Mouse (Mus musculus) cerebellum, adult 11-12 months (tissue): ENCODE results near the gene Fut2.
A peak's percentile ranks its signal among the peaks of the same experiment; 100 is the strongest.

Source experiments
- DNase-seq: peaks from one replicate; pipeline ENCODE4 v3.0.0; 2022

Gene Fut2

DNA sequence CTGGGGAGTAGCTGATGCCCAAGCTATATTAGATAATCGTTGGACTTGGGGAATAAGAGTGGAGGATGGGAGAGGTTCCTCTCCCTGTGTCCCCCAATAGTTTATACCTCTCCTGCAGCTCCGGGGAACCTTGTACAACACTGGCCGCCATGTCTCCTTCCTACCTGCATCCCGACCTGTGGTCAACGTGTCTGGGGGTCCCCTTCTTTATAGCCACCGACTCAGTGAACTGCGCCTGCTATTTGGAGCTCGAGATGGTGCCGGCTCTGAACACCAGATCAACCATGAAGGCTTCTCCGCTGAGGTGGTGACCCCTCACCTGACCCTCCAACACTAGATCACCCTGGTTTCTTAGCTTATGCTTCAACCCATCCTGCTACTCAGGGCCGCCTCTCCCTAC is 36.1 kb upstream of the Fut2 start:
- DNase-seq = peak; percentile 64

DNA sequence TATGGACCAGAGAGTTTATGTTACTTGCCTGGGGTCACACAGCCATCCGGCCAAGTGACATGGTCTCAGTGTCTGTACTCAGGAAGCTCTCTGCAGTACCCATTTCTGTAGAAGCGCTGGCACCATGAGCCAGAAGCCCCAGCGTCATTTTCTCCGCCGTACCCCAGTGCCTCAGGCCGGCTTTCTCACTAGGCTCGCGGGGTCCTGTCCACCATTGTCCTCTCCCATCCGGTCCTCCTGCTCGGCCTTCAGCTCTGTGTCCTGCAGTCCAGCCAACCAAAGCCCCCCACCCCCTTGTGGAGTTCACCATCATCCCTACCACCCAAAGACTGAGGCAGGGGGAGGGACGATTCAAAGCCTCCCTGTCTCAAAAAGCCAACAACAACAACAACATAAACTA is 35.4 kb upstream of the Fut2 start:
- peak; percentile 72 for DNase-seq

DNA sequence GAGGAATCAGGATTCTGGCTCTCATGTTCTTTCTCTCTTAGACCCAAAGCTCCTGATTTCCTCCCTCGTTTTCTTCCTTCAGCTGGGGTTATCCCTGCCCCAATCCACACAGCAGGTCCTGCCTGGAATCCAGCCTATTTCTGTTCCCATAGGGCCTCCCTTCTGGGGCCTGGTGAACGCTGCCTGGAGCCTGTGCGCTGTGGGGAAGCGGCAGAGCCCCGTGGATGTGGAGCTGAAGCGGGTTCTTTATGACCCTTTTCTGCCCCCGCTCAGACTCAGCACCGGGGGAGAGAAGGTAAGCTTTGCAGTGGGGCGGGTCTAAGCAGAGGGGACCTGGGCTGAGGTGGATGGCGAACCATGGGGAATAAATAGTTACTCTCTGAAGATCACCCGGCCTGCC is 34.9 kb upstream of the Fut2 start:
- DNase-seq = peak; percentile 71

DNA sequence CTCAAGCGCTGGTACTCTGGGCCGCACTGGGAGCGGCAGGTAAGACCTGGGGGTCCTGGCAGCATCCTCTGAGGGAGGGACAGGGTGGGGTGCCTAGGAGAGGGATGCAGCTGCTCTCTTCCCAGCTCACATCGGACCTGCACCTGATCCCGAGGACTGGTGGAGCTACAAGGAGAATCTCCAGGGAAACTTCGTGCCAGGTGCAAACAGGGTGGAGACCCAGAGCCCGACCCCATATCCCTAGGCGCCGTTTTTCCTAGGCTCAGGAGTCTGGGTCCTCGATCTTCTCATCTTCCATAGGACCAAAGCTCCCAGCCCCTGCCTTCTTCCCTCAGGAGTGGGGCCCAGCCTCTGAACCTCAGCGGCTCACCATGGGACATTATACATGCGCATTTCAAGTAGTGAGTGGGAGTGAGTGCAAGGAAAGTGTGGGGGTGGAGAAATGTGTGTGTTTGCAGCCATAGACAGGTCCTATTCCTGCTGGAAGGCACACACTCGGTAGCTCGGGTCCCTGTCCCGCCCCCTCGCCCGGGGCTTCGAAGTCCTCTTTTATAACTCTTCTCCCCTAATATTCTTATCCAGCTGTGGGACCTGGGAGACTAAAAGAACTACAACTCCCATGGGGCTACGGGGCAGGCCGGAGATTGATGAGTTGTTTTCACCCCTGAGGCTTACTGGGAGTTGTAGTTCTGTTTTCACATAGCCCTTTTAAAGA is 34.3 kb upstream of the Fut2 start:
- DNase-seq = peak; percentile 86

DNA sequence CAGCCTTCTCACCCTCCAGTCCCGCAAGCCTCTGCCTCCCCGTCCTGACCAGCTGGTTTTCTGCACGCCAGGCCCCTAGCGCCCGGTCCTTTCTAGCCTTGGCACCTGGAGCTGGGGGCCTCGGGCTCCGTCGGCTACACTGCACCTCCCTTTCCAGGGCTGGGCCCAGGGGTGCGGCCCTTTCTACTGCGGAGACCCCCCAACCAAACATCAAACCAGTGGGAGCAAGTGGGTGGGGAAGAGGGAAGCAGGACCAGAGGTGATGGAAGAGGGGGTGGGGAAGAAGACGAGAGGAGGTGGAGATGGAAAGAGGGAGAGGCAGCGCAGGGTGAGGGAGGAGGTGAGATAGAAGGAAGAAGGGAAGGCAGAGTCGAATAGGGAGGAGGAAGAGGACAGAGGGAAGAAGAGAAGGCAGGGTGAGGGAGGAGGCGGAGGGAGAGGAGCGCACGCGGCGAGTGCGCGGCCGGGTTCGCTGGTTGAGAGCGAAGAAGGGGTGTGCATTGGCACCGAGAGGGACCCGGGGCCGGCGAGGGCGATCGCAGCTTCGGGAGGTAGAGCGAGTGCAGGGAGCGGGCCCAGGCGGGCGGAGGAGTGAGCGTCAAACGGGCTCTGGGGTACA is 33.4 kb upstream of the Fut2 start, which contains the start of gene Car11:
Car11 (plus strand) TSS at position 321 of the 619 bp plus-strand sequence.
- peak; percentile 74 for DNase-seq

DNA sequence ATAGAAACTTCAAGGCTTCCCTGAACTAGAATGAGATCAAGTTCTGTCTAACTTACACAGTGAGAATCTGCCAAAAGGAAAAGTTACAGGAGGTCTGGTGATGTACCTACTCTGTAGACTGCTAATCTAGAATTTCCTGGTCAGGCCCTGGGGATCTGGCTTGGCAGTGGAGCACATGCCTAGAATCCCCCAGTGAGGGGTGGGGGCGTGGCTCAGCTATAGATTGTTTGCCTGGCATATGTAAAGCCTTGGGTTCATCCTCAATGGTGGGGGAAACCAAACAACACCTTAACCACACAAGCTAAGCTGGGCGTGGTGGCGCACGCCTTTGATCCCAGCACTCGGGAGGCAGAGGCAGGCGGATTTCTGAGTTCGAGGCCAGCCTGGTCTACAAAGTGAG is 31.7 kb upstream of the Fut2 start:
- DNase-seq = no peak

DNA sequence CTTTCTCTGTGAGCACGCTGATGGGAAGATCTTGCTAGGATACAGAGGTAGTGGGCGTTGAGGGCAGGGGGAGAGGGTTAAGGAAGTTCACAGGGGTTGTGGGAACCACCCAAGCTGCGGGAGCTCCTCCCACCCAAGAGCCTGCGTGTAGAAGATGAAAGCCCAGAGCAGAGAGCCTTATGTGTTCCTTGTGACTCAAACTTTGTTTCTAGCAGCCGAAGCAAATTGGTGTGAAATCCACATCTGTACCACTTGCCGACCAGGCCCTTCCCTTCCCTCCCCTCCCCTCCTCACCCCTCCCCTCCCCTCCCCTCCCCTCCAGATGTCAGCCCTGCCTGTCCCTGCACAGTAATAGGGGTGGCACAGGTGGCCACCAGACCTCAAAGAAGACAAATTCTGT is 28.9 kb upstream of the Fut2 start:
- DNase-seq = no peak

DNA sequence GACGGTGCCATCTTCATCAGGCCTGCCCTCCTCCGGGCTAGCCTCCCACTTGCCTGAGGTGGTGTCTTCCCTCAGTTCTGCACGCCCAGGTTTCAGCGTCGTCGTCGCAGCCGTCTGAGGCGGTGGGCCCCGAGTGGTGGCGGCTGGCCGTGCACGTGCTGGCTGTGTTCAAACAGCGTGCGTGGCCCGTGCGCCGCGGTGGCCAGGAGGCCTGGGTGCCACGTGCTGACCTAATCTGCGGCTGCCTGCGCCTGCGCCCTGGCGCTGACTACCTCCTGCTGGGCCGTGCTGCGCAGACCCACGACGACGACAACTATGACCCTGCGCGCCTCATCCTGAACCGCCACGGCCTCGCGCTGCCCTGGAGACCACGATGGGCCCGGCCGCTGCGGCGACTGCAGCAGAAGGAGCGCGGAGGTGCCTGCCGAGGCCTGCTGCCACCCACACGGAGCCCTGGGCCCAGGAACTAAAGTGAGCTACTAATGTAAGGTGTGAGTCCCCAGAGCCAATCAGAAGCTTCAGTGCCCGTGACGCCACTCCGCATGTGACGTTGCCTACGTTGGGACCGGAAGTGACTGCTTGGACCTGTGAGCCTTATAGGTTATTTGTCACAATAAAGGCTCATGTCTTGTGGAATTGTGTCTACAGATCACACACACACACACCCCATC is 27.9 kb upstream of the Fut2 start, which contains the start of gene Sec1:
Sec1 (minus strand) TSS at position 482 of the 671 bp plus-strand sequence.
- no peak for DNase-seq

DNA sequence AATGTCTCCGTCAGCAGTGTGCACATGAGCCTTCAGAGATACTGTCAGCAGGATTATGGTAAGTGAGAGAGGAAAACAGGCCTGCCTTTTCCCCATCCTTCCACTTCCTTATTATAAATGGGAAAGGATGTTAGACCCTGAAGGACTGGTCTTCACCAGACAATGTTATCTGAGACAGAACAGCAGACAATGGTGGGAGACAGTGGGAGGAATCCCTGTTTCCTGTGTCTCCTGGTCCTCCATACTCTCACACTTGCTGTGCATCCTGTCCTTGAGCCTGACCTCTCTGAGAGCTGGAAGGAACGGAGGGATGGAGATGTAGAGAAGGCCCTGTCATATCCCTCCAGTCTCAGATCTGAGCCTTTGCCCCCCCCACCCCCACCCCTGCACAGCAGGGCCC is 26.2 kb upstream of the Fut2 start:
- no peak for DNase-seq

DNA sequence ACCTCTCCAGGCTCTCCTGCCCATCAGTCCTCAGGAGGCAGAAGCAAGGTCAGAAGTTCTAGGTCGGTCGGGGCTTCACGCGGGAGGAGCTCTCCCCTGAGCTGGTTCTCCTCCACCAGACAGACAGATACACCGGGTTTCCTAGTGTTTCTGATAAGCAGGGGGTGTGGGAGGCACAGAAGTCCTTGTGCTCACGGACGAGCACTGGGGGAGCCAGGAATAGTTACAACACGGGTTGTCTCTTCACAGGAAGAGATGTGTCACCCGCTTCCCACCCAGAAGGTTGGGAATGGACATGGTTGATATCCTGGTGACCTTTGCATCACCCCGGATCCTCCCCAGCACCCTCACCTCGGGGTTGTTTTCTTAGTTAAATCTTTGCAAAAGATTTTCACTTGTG is 23.6 kb upstream of the Fut2 start:
- no peak for DNase-seq

DNA sequence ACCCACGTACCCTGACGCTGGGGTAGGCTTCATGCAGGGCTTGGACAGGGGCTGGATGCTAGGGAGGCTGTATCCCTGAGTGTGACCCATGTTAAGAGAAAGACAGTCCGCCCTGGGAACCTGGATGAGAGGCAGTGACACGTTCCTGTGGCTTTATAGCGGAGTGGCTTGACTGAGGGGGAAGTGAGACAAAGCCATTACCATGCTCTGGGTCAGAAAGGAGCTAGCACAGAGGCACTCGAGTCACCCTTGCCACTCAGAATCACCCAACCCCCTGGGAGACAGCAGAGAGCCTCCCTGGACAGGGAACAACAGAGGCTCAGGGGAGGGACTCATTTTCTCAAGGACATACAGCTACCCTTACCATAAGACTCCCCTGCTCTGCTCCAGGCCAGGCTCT is 22.9 kb upstream of the Fut2 start:
- DNase-seq = no peak

DNA sequence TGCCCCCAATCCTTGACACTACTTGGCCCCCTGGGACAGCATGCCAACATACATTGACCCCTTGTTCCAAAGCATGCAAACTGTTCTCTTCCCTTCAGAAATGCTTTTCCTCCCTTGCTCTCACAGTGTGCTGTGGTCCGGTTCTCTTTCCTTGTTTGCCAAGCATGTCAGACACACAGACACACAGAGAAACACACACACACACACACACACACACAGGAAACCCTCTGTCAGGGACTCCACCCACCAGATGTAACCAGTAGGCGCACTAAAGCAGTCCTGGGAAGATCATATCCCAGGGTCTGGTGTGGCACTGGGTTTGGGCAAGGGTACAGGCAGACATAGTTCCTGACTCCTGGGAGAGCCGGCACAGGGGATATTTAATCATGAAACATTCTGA is 20.6 kb upstream of the Fut2 start:
- DNase-seq = no peak

DNA sequence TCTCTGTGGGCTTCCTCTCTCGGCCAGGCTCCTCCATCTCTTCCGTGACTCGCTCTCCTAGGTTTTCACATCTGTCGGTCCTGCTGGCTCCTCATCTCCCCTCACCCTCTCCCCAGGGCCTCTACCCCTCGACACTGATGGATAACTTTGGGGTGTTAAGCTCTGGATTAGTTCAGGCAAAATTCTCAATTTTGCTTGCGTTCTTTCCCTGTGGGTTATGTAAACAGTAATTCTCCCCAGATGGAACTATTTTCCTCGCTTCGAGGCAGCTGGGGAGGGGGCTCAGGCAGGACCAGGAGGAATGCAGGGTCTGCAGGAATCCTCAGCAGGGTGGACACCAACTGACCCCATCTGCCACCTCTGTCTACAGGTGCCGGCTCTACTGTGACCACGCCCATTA is 19.6 kb upstream of the Fut2 start:
- no peak for DNase-seq

DNA sequence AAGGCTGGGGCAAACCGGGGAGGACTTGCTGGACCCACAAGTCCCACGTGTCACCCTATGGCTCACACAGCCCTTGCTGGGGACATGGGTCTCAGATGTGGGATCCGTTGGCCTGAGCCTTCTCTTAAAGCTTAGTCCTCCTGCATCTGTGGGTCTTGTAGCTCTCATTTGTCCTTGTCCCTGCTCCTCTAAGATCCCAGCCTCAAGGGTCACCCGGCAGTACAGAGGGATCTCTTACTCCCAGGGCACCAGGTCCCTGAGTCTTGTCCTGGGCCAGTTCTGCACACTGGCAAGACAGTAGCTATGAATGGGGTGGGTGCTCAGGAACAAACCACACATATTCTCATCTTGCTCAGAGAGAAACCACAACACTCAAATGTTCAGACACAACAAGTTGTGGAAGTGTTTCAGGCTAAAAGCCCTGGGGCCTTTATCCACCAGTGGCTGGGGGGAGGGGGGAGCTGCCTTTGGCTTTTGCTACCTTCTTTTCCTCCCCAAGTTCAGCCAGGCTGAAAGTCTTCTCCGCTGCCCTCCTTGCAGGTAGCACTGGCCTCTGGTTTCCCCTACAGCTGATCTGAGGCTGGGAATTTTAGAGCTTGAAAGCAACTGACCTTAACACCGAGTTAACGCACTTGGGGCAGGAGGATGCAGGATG is 17.3 kb upstream of the Fut2 start, which contains the start of gene Ntn5:
Ntn5 (plus strand) TSS at position 627 of the 655 bp plus-strand sequence.
- no peak for DNase-seq

DNA sequence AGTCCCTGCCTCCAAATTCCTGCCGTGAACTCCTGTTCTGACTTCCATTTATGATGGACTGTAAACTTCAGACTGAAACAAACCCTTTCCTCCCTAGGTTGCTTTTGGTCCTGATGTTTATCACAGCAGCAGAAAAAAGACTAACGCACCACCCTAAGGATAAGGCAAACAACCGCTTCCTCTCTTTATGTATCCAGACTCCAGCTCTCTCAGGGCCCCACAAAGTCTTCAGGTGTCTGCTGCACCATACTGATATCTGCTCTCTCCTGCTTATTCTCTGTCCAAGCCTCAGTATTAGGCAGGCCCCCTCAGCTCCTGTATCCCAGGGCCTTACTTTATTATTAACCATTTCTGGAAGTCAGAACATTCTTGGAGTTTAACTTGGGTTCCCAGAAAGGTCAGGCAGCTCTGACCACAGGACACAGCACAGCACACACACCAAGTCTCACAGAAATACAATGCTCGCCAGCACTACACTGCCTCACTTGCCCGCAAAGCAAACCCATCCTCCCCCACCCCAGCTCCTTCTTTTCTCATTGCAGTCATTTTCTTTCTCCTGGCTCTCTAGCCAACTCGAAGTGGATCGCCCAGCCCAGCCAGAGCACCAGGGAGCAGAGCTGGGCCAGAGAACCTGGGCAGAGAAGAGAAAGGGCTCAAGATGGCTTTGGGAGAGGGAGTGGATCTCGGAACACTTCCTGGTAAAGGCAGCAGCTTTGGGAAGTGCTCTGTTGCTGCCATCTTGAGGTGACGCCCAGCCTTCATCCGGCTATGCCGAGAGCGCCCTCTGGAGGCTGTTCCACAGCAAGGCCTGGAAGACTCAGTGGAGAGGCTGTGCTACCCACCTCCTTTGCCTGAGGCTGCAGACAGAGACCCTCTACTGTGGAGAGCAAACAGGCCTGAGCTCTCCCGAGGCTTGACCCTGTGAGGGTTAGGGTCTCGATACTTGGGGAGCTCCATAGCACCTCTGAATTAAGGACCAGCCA is 16.2 kb upstream of the Fut2 start:
- peak; percentile 85 for DNase-seq

DNA sequence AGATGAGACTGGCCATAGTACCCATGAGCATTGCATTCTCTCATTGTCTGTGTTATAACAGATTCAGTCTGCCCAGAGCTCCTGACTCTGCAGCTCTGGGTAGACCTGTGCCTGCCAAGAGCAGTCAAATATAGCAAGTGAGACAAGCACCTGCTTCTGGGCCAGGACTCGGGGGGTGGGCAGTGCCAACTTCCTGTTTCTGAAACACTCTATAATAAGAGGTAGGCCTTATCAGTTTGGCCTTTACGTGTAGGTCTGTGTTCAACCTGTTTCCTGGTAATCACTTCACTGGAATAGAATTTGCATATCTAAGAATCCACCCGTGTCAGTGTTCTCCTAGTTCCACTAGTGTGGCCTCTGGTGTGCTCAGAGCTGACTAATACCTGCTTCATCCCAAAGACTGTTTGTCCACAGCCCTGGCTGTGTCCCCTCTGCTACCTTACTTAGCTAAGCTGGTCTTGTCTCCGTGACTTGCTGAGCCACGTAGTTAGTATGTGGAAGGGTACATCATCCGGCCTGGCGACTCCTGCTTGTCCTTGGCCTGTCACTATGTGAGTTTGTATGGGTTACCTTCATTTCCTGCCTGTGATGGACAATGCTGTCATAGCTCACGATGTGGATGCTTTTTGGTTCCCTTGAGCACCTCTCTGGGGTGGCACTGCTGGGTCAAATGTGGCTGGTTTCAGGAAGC is 15.0 kb upstream of the Fut2 start:
- peak; percentile 63 for DNase-seq

DNA sequence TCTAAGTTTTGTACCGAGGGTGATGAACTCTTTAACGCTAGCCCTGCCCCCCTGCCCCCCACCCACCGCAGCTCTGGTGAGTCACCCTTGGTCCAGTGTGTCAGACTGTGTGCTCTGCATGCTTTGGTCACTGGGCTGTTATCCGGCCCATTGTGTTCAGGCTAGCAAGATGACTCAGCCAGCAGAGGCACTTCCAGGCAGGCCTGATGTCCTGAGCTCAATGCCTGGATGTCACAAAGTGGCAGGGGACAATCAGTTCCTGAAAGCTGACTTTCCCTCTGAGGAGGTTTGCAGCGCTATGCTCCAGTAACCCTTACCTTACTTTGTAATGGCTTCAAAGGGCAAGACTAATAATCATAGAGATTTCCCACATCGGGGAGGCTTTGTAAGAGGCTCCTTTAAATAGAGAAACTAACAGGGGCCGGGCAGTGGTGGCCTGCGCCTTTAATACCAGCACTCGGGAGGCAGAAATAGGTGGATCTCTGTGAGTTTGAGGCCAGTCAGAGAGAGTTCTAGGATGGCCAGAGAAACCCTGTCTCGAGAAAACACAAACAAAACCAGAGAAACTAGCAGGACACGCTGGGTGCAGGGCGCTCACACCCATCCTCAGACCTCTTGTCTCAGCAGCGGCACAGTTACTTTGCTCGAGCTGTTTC is 13.9 kb upstream of the Fut2 start:
- no peak for DNase-seq

DNA sequence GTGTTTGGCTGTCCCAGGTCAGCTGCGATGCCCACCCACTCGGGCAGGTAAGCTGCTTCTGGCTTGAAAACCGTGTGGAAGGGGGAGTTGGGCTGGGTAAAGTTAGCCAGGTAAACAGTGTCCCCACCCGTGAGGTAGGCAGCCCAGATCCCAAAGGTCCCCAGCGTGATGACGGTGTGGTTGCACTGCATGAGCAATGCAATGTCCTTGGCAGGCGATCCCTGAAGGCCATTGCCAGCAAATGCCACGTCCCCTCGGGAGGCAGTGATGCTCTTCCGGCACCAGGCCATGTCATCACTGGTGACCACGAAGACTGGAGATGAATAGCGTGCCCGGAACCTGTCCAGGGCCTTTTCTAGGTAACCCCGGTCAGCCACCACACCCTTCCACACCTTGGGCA is 12.3 kb upstream of the Fut2 start:
- no peak for DNase-seq

DNA sequence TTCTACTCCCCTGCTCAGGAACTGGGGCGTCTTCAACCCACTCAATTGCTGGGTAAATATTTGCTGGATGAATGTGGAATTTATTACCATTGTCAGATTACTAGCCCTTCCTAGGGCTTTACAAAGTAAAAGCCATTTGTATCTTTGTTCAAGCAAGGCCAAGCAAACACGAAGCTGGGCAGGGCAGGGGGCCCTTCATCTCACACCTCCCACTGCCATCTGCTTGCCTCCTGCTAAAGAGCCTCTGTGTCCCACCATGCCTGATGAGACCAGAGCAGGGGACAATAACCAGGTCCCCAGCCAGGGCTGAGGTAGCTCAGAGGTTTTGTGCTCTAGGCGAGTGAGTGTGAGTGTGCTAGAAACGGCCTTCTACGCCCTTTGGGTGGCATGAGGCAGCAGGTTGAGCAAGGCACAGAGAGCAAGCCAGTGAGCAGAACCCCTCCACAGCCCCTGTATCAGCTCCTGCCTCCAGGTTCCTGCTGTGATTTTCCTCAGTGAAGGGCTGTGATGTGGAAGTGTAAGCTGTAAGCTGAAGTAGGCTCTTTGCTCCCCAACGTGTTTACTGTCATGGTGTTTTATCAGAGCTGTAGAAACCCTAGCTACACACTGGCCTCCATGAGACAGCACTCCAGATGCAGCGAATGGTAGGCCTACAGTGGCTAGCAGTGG is 11.6 kb upstream of the Fut2 start:
- no peak for DNase-seq

DNA sequence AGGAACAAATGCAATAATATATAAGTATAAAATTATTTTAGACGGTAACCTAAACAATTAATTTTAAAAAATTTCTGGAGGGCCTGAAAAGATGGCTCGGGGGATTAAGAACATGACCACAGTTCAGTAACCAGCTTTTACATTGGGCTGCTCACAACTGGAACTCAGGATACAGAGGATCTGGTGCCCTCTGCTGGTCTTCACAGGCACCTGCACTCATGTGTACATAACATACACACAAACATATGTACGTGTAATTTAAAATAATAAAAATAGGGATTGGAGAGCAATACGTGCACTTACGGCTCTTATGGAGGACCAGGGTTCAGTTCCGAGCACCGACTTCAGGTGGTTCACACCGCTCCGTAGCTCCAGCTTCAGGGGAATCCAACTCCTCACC is 2.7 kb upstream of the Fut2 start:
- DNase-seq = no peak

DNA sequence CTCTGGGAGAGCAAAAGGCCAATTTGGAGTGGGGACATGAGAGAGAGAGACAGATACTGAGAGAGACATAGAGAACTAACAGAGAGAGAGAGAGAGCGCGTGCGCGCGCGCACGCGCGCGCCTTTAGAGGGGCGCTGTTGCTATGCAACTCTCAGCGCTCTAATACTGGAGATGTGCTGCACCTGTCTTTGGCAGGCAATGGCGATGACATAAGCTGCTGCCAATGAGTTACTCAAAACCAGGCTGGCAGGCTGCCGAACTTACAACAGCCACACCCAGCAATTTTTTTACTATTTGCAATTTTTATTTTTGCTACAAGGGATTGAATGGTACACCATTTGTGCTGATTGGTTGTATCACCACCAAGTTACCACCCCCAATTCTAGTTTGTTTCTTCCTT is 1.6 kb upstream of the Fut2 start:
- DNase-seq = no peak
